Mouse (Mus musculus): ENCODE measurements at regions not wholly inside any gene's neighbourhood (a gene's known extent, or its start where the extent isn't known, plus 50 kb on each side); places are given as distances from the start of the nearest gene placed in this dataset.
"Not testable (repeated sequence)": the region's sequence is repeated elsewhere in the genome, so short reads cannot be mapped to it uniquely, and the experiment has no call there.

GRCm38 (mm10) chr1:149463930-149464329 lies 497.2 kb downstream of the Pla2g4a start:
- no peak for DNase-seq

DNA sequence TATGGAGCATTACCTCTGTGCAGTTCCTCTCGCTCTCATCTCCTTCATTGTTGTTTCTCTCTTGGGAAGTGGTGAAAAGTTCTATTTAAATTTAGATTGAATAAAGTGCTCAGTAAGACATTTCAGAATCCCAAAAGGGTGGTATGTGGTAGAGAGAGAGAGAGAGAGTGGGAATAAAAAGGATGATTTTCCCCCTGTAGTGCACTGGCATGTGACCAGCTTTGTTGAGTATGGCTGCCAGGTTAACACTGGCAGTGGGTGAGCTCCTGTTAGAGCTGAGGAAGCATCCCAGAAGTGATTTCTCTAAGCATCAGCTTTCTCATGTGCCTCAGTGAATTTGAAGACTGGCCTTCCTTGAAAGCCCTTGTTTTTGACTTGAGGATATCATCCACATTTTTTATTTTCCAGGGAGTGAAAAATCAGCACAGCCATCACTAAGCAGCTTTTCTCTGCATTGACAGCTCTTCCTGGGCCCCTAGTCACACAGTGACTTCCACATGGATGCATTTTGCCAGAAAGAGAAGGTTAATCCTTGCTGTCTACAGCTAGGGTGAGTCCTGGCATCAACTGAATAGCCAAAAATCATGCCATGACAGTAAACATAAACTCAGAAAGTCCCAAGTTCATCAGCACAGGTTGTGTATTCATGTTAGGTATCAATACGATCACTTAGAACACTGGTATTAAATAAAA lies 511.1 kb downstream of the Pla2g4a start:
- DNase-seq = peak; percentile 93 to 94

DNA sequence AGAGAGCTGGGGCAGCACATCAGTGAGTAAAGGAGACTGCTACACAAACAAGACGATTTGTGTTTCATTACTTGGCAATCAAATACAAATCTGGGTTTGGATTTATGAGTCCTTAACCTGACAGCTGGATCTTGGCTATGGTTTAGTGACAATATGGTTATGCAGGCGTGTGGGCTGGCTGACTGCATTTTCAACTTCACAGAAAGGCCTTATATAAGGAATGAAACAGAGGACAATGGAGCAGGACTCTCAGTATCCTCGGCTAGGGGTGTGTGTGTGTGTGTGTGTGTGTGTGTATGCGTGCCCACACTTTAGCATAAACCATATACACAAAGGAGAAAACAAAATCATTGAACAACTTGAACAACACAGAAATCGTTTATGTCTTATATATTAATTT lies 512.6 kb downstream of the Pla2g4a start:
- peak; percentile 64 to 71 for DNase-seq

GRCm38 (mm10) chr1:149411009-149411408 lies 550.1 kb downstream of the Pla2g4a start:
- no peak for DNase-seq

DNA sequence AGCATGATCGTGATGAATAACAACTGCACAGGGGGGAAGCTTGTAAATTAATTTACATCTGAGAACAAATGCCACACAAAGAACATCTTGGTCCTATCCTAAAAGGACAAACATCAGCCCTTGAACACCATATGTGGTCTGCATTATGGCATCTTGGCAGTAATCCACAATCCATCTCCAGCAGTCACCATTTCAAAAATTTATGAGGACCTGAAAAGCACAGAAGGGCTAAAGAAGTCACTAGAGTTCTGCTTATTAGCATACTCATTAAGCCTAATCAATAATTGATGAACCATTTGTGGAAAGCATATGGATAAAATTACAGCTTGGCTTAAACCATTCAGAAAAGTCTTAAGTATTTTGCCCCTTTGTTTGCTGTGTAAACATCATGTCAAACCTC lies 555.7 kb downstream of the Pla2g4a start:
- peak; percentile 43 to 45 for DNase-seq

DNA sequence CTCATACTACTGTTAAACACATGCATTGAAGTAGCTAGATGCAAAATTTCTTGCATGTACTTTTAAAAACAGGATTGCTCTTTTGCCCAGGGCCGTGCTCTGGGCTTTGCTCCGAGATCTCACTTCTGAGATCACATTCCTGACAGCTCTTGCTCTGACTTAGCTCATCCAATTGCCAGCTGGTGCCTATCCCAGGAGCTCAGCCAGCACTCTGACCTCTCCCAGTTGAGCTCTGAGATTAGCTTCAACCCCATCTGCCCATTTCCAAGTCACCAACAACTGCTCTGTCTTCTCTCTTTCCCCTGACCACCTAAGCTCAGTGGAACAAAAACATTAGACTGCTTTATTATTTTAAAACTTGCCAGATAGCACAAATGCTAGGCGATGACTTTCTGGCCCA lies 572.4 kb downstream of the Pla2g4a start:
- peak; percentile 84 to 89 for DNase-seq

- no peak for DNase-seq
Measured at GRCm38 (mm10) chr1:149351338-149351907, 609.7 kb downstream of the Pla2g4a start.

DNA sequence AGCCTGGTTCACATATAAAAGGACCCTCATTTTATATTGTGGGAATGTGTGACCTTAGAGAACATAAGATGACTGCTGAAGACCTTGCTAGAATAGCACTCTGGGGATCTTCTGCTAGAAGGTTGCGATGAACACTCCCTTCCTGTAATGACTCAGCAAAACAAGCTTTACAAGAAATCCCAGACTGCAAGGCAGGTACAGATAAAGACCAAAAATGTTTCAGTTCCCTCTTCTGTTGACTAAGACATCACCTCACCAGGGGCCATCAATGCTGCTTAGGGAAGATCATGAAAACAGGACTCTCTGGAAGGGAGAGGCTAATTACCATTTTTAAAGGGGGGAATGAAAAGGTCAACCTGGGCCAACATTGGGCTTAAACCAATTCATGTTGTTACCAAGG lies 613.7 kb downstream of the Pla2g4a start:
- no peak for DNase-seq

DNA sequence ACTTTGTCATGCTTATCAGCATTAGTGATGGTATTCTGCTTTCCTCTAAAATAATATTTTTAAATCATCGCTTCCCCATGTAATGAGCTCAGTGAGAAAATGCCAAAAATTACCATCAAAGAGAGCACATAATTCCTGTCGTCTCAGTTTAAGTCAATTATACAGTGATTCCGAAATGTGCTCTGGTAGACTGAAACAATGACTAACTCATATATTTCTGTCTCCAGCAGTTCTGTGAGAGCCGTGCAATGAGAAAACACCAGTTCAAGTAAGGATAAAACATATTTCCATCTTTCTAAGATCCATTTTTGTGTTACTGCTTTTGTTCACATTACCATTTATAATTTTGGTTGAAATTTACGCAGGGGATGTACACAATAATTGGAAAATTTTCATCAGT lies 622.9 kb downstream of the Pla2g4a start:
- DNase-seq = no peak

GRCm38 (mm10) chr1:149332239-149332638 lies 628.9 kb downstream of the Pla2g4a start:
- DNase-seq = peak in 1 of 2 experiments; percentile 5

- DNase-seq = no peak
Measured at GRCm38 (mm10) chr1:149327171-149327570, 633.9 kb downstream of the Pla2g4a start.

DNA sequence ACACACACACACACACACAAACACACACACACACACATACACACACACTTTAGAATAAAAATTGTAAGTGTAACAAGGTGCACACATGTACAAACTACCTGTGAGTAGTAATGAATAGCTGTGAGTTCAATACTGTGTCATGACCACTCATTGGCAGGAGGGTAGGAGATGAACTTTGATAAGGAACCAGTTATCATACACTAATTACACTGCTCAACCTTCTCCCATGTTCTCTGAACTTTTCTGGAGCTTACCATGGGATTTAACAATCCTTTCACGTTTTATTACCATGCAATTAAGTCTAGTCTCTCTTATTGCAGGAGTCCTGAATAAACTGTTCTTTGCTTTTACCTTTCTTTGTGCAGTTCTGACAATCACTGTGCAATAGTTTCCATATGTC lies 638.0 kb downstream of the Pla2g4a start:
- DNase-seq = no peak

- DNase-seq = no peak
Measured at GRCm38 (mm10) chr1:149289725-149290124, 671.4 kb downstream of the Pla2g4a start.

DNA sequence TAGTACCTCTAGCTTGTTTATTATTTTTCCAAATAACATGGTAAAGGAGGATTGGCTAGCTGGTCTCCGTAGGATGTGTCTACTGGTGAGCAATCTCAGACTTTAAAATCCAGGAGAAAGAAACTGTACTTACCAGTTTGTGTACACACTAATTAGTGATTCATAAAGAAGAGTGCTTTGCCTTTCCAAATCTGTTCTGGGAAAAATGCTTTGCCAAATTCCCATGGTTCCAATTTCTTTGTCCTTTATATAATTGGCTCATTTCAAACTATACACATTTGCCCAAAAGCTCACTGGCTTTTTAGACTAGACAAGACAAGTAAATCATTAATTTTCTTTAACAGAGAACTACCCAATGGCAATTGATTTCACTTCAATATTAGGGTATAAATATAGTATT lies 686.2 kb downstream of the Pla2g4a start:
- DNase-seq = no peak

DNA sequence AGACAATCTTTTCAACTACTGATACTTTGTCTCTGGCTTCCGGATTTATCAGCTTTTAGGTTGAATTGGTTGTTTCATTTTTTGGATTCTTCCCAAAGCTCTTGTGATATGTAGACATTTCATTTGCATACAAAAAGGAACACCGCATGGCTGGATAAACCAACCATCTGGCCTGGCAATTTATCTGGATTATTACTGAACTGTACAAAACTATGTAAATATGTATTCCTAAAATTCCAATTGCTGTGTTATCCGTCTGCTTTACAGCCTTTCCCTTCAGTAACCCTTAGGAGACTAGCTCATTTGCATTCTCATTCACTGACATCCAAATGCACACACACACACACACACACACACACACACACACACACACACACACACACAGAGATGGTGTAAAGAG lies 704.2 kb downstream of the Pla2g4a start:
- peak; percentile 9 to 15 for DNase-seq

DNA sequence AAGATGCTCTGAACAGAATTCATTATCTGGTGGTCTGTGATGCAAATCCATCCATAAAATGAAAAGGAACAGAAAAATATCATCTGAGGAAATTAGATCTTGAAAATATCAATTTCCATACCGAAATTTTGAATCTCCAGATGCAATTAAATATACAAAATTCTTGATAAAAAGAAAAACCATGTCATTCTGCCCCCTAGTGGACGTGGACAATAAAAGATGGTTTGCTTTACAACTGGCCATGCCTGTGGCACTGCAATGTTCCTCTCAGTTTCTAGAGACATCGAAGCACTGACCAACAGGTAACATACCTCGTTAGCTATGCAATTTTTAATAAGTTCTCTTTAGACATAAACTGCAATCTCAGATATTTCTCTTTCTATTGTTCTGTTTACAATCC lies 706.9 kb downstream of the Pla2g4a start:
- peak; percentile 55 to 70 for DNase-seq

- peak; percentile 54 to 67 for DNase-seq
Measured at GRCm38 (mm10) chr1:149238329-149239015, 722.6 kb downstream of the Pla2g4a start.

- DNase-seq = not testable (repeated sequence)
Measured at GRCm38 (mm10) chr1:149227170-149227569, 733.9 kb downstream of the Pla2g4a start.

DNA sequence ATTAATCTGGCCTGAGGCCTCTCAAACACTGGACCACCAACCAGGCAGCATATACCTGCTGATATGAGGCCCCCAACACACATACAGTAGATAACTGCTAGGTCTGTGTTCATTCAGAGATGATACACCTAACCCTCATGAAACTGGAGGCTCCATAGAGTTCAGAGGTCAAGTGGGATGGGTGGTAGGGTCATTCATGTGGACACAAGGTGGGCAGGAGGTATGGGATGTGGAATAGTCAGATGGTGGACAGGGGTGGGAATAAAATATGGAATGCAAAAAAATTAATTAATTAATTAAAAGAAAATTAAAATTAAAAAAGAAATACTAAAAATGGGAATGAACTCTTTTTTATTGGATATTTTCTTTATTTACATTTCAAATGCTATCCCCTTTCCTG lies 734.7 kb downstream of the Pla2g4a start:
- DNase-seq = no peak

DNA sequence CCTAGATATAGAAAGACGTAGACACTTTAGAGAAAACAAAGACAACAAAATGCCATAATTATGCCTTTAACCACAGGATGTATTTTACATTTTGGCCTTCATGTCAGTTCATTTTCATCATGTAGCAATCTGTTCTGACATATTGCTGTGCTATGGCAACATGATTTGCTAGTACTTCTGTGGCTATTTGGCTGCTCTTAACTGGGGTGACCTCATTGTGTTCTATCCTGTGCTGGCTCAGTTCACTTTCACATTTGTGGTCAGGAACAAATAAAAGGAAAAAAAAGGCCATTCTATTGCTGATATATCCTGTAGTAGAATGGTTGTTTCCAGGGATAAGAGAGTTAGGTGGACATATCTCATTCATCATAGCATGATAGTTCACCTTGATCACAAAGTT lies 758.5 kb downstream of the Pla2g4a start:
- DNase-seq = no peak

DNA sequence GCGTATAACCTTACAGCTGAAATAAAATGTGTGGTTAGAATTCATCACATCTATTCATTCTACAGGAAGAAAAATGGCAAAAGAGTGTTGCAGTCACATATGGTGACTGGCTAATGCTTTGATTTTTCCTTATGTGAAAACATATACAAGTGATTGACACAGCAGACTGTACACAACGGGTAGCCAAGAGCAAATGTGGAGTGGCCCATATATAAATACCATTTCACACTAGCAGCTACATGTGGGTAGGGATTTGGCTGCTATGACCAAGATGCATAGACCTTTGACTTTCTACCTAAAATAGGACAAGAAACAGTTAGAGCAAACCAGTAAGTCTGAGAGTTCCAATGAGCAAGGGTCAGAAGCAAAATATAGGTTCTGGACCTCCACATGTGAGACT lies 761.8 kb downstream of the Pla2g4a start:
- DNase-seq = no peak

DNA sequence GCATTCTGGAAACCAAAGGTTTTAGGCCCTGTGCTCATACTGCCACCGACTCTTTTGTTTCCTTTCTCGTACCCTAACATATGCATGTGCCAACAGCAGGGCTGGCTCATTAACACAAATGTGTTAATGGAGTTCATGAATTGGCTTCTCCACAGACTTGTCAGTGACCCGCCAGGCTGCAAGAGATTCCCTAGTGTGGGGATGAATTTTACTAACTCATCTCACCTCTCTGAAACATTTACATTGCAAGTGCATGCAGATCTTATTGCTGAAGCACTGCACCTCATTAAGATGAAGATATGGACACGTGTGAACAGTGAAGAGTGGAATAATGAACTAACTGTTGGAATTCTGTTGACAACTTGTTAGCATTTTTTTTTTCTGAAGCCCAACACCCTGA lies 762.2 kb downstream of the Pla2g4a start:
- DNase-seq = no peak
